Mouse (Mus musculus) brown adipose tissue, adult 24 weeks (tissue): ENCODE results near the gene Fam214b. TPM values are rescaled to one million over a fixed set of nuclear protein-coding genes. Genes with fewer than 3 reads are reported as not detected.

ENCODE experiments used
- H3K27ac ChIP-seq: fragments of 200-500 bp; replicated peaks from 2 replicates; pipeline ENCODE4 v1.5.1; 2012; ENCODE audit warnings: low read depth, mild to moderate bottlenecking, low read length
- H3K4me1 ChIP-seq: fragments of 200-500 bp; 2 replicates; pipeline ENCODE4 v1.6.1; 2012; ENCODE audit warnings: low read length, mixed read lengths; ENCODE audit not compliant: control insufficient read depth, insufficient read depth, insufficient read length
- H3K4me3 ChIP-seq: fragments of 200-500 bp; 2 replicates; pipeline ENCODE4 v1.5.1; 2012; ENCODE audit warnings: low read depth, mild to moderate bottlenecking, low read length, moderate library complexity; ENCODE audit not compliant: insufficient read depth
- polyA plus RNA-seq: library from polyadenylated mRNA; stranded (reverse); fragments of >200 nt; gene quantifications from 2 replicates; pipeline ENCODE4 v1.2.4, GENCODE M21; 2012; ENCODE audit not compliant: missing spikeins, insufficient read depth, insufficient read length

Fam214b gene
- polyA plus RNA-seq, 1 experiment, result 21.9 TPM

DNA sequence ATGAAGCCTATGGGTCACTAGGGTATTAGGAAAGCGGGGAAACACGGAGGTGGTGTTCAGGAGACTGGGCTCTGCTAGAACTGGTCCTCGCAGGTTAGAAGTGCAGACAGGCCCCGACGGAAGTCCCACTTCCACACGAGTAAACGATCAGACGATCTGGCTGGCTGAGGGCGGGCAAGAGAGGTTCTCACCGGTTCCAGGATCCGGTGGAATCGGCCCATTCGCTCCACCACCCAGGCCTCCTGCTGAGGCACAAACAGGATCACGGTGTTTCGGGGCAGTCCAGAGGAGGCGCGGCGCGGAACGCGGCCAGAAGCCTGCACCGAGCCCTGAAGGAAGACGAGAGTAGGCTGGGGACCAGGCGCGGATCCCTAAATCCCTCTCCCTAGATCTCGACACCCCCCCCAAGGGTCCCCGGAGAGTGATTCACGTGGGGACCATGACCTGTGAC lies 15.2 kb downstream of the Fam214b start:
- H3K27ac ChIP-seq, result peak overlapping the region; percentile 90
- peak overlapping the region; percentile 85 for H3K4me3 ChIP-seq
- peaks cover 2% of the 10 kb centered on the region; the same call in 1 of the 2 replicates for H3K4me1 ChIP-seq

DNA sequence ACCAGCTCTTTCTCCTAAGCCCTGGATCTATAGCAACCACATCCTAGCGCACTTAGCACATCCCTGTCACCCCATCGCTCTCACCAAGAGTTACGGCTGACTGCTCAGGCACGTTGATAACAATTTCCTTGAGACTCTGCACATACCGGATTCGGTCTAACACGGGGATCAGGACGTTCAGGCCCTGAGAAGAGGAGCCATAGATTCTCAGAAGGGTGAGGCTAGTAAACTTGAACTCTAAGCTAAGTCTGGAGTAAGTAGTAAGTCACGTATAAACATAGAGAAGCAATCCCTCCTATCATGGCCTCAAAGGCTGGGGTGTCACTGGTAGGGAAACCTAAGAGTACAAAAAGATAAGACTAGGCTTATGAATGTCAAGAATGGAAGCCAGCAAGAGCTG lies 15.7 kb downstream of the Fam214b start:
- no peak overlapping the region for H3K27ac ChIP-seq
- peak overlapping the region; percentile 85 for H3K4me3 ChIP-seq
- H3K4me1 ChIP-seq, result peaks cover 2% of the 10 kb centered on the region; the same call in 1 of the 2 replicates

DNA sequence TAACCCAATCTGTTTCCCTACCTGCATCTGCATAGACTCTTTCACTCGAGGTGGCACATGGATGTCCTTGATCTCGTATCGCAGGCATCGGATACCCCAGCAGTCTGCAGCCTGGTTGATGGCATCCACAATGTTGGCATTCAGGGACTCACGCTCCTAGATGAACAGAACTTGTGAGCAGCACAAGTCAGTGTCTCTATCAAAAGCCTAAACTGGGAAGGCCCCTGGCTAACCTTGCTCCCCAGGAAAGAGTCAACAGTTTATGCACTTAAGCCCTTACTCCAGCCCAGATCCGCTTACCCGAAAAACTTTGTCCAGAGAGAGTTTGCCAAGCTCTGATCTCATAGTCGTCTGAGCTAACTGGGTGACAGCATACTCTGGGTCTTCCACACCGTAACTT lies 16.3 kb downstream of the Fam214b start:
- H3K4me3 ChIP-seq, result no peak overlapping the region
- peaks cover 6% of the 10 kb centered on the region; the same call in 1 of the 2 replicates for H3K4me1 ChIP-seq
- no peak overlapping the region for H3K27ac ChIP-seq

DNA sequence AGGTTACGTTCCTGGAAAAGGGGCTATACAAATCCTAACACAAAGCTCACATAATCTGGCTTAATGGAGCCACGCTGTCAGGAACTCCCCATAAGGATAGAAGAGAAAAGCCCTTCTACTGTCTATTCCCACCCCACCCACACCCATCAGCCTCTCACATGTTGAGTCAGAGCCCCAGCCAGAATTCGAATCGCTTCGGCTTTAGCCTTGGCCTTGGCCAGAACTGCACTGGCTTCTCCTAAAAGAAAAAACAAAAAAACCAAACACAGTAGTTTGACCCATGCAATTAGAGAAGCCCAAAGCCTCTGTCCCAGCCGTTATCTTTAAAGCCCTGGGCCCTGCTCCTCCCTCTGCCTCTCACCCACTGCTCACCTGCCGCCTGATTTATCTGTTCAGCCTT lies 16.9 kb downstream of the Fam214b start:
- no peak overlapping the region for H3K27ac ChIP-seq
- H3K4me1 ChIP-seq, result peaks cover 7% of the 10 kb centered on the region; the same call in 1 of the 2 replicates
- no peak overlapping the region for H3K4me3 ChIP-seq

DNA sequence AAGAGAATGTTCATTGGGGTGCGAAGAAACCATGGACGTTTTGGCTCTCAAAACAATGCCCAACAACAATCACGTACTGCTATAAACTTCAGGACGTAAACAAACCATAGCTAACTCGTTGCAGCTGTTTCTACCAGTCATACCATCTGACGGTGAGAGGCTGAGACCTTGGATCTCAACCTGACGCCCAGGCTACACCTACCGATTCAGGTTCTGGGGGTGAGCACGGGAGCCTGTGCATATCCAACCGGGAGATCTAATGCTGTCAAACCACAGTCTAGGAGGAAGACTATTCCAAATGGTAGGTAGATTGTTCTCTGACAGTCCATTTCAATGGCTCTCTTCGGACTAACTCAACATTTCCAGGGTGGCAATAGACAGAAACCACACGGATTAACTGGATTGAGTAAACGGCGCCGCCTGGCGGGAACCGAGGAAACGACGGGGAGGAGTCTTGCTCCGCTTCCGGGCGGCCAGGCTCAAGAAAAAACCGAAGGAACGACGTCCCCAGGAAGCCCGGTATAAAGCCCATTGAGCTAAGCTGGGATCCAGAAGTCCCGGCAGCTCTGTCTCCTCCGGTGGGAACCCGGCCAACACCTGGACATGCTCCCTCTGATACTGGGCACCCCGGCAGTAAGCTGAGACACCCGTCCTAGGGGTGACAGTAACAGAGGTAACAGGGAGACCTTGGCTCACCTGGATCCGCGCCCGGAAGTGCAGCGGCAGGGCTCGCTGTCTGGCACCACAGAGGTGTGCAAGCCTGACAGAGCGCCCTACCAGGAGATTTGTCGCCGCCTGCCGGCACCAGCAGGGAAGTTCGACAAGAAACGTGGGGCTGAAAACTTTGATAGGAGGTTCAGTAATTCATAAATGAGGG lies 20.7 kb downstream of the Fam214b start, which contains the start of gene Pigo:
TSS of gene Pigo (minus strand) at position 736 of the 877 bp plus-strand sequence.
- H3K4me3 ChIP-seq, result peak within 1 kb of the TSS; percentile 89
- H3K4me1 ChIP-seq, result peaks cover 6% of the 10 kb centered on the region; the same call in 1 of the 2 replicates
- peak within 1 kb of the TSS; percentile 92 for H3K27ac ChIP-seq

DNA sequence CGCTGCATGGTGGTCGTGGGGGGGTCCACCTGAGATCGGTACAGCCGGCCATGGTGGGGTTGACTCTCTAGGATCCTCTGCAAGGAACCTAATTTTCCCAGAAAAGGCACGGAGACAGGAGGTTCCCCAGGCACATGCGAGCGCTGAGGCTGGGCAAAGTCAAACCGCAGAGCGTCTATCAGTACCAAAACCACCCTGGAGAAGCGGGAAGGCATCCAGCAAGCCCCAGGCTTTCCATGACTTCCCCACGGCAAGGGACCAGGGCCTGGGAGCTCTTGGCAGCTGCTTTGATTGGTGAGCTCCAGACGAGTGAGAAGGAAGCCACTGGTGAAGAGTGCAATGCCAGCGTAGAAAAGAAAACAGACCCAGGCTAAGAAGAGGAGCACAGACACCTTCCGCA lies 21.3 kb downstream of the Fam214b start:
- H3K4me1 ChIP-seq, result peaks cover 4% of the 10 kb centered on the region; the same call in 1 of the 2 replicates
- no peak overlapping the region for H3K27ac ChIP-seq
- H3K4me3 ChIP-seq, result peak overlapping the region; percentile 89

DNA sequence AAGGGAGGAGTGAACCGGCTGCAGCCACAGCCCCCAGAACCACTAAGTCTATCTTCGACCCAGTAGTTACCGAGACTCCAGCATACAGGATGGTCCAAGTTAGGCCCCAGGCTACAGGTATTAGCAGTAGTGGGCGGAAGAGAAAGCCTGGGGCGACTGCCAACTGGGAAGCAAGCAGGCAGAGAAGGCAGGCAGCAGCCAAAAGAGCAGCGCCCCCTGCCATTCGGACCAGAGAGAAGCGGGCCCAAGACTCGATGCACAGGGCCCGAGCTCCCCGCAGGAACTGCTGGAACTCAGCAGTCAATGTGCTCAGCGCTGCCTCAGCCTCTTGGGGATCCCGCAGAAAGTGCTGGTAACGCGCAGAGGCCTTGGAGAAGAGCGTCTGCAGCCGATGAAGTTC lies 24.7 kb downstream of the Fam214b start:
- peaks cover 4% of the 10 kb centered on the region; the same call in 1 of the 2 replicates for H3K4me1 ChIP-seq
- no peak overlapping the region for H3K4me3 ChIP-seq
- no peak overlapping the region for H3K27ac ChIP-seq

DNA sequence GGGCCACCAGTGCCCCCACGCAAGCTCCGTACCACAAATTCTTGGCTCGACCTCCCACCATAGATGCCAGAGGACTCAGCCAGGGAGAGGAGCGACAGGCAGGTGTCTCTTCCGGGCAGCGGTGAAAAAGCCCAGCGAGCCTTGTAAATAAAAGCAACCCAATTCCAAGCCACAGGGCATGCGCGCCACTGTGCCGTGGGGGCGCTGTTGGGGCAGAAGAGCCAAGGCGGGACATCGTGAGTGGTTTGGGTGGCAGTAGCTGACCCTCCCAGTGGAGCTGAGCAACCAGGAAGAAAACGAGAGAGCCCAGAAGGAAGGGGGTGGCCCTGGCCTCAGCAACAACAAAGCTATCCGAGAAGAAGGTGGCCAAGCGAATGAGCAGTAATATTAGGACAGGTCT lies 25.1 kb downstream of the Fam214b start:
- Histone ChIP-seq H3K27ac (no peak overlapping the region), H3K4me3 (no peak overlapping the region)

DNA sequence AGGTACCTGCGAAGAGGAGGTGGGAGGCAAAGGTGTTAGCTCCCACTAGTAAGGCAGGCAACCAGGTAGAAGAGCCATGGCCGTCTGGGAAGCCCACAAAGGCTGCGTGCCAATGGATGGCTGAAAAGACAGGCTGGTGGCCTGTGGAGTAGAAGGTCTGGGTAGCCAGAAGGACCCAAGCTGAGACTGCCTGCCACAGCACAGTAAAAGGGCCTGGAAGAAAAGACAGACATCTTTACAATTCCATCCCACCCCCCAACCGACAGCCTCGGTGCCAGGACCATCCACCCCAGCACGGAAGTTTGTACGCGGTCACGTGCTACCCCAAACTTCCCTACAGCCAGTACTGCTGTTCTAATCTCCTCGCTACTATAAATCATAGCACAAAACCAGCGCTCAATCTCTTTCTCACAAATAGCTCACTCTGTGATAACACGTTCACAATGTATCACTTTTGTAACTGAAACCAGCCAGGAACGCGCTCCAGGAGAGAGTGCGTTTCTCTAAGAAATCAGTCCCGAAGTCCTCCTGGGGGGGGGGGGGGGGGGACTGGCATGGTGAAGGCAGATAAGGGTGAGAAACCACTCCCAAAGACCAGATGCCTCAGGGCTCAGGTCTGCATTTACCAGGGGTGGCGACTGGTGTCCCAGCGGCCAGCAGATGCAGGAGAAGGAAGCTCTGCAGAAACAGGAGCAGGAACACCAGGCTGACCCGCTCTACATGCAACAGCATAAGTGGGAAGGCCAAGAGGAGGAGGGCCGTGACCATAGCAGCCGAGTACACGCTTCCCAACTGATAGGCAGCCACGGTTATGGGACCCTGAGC lies 26.2 kb downstream of the Fam214b start:
- no peak overlapping the region for H3K4me3 ChIP-seq
- no peak overlapping the region for H3K27ac ChIP-seq
- H3K4me1 ChIP-seq, result peaks cover 2% of the 10 kb centered on the region; the same call in 1 of the 2 replicates

More for the DNA sequence above, 25.1 kb downstream of the Fam214b start:
- H3K4me1 ChIP-seq, result peaks cover 4% of the 10 kb centered on the region; the same call in 1 of the 2 replicates

DNA sequence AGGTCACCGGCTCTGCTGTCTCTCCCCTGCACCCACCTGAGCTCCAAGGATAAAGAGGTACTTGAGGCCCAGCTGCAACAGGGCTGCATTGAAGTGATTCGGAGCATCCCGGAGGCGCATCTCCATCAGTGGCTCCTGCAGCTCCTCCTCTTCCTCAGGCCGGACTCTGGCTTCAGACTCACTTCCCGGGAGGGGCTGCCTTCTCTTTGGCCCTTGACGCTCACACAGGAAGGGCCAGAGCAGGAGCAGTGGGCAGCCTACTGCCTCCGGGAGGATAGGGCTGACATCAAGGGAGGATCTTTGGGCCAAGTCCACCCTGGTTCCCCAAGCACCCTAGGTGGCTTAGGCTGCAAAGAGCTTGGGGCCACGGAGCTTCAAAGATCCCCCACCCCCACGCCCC lies 26.8 kb downstream of the Fam214b start:
- Histone ChIP-seq H3K4me1 (no peaks in the 10 kb centered on the region), H3K4me3 (no peak overlapping the region), H3K27ac (no peak overlapping the region)

DNA sequence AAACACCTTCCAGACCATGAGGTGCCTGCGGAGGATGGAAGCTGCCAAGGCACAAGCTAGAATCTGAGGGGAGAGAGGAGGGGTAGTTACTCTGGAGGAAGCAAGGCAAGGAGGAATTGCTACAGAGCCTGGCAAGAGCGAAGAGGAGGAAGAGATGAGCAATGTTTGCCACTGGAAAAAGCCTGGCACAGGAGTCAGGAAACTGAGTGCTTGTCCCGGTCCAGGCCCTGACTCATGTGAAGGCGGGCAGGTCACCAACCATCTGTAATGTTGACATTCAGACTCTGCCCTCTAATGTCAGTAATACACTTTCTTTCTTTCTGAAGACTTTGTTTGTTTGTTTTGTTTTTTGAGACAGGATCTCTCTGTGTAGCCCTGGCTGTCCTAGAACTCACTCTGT lies 27.9 kb downstream of the Fam214b start:
- H3K4me1 ChIP-seq, result no peaks in the 10 kb centered on the region
- no peak overlapping the region for H3K27ac ChIP-seq
- H3K4me3 ChIP-seq, result no peak overlapping the region

DNA sequence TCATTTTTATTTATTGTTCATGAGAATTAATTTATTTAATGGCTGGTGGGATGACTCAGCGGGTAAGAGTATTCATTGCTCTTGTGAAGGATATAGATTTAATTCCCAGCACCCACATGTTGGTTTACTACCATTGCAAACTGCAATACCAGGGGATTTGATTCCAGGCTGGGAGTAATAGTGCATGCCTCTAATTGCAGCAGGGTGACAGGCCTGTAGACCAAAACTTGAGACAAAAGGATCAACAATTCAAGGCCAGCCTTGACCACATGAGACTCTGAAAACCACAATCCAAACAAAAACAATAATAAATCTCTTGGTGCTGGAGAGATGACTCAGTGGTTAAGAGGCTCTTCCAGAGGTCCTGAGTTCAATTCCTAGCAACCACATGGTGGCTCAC lies 33.9 kb downstream of the Fam214b start:
- no peak overlapping the region for H3K4me3 ChIP-seq
- H3K4me1 ChIP-seq, result no peaks in the 10 kb centered on the region
- no peak overlapping the region for H3K27ac ChIP-seq

DNA sequence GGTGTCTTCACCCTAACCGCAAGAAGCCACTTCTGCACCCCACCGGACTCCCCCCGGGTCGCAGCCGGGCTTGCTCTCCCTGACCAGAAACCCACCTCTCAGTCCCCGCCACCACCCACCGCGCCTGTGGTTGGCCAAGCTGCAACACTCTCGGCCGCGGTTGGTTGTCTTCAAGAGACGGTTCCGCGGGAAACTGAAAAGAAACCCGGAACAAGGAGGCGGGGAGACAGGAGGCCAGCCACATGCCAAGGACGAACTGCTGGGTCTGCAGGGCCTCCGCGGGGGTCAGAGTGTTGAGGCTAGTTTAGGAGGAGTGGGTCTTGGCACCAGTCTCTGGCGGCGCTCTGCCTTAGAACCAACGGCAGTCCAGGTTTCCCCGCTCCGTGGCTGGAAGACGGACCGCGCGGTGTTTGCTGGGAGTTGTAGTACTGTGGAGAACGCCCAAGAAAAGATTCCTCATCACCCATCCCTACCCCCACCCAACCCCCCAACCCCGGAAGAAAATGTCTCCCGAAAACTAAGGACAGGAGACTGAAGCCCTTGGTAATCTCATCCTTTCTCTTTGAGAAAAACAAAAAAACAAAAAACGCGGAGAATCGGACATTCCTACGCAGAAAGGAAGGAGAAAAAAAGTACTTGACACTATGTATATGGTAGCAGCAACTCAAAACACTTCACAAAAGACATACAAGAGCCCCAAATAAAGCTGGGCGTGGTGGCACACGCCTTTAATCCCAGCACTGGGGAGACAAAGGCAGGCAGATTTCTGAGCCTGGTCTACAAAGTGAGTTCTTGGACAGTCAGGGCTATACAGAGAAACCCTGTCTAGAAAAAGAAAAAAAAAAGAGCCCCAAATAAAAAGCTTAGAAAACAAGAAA lies 35.6 kb downstream of the Fam214b start, which contains the start of gene Fancg:
TSS of gene Fancg (minus strand) at position 346 of the 878 bp plus-strand sequence.
- Histone ChIP-seq H3K27ac (peak within 1 kb of the TSS; percentile 59; the same call in 1 of the 2 replicates), H3K4me3 (peak within 1 kb of the TSS; percentile 91)

DNA sequence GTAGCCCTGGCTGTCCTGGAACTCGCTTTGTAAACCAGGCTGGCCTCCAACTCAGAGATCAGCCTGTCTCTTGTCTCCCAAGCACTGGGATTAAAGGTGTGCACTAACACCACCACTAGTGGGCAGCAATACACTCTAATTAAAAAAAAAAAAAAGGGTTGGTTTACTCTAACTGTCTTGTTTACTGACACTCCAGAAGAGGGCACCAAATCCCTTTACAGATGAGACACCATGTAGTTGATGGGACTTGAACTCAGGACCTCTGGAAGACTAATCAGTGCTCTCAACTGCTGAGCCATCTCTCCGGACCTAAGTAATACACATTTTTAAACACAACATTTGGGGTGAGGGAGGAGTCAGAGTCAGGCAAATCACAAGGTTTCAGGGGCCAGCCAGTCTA lies 40.3 kb downstream of the Fam214b start:
- Histone ChIP-seq H3K4me3 (no peak overlapping the region), H3K27ac (no peak overlapping the region), H3K4me1 (no peaks in the 10 kb centered on the region)

More for the DNA sequence above, 35.6 kb downstream of the Fam214b start, which contains the start of gene Fancg:
- no peaks in the 10 kb centered on the region for H3K4me1 ChIP-seq
